Mouse (Mus musculus): Measurements from ENCODE around the gene Cdk5rap2.

The Cdk5rap2 gene

DNA sequence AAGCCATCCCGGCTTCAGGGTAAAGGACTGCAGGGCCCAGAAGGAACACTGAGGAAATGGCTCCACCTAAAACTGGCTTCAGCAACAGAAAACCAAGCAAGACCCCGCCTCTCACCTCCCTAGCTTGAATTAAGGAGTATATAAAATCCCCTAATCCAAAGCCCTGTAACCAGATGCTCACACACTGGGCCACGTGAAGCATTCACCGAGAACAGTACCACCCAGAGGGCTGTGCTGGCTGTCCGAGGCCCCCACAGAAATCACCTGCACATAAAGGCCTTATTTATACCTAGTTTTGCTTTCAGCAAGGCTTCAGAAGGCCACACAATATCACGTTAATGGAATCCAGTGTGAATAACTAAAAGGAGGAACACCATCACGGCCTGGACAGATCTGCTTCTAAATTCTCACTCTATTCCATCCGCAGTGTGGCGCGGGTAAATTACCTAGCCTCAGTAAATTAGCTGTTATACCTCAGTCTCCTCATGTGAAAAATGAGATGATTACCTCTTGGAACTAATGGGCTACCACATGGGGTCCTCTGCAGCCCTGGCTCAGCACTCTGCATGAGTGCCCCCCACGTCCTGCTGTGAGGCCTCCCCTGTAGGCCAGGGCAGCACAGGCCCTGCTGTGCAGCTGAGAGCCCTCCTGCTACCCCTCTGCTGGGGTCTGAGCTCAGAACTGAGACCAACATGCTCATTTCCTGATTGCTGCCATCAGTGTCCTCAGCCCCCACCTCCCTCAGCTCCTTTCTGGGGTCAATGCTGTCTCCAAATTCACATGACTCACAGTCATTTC is 45.0 kb downstream of the Cdk5rap2 start:
- POLR2A ChIA-PET, result interaction anchor here in 2 of 4 experiments (0.5 to 1.6 kb wide), 3 partner anchors 41 to 144 kb away, joined by 4 to 6 read pairs (median 5); no protein-coding TSS in a partner anchor
- CTCF ChIA-PET, result interaction anchor here in 3 of 4 experiments (0.8 to 1.8 kb wide), 2 partner anchors 9 kb away, joined by 4 to 9 read pairs (median 4); no protein-coding TSS in a partner anchor

DNA sequence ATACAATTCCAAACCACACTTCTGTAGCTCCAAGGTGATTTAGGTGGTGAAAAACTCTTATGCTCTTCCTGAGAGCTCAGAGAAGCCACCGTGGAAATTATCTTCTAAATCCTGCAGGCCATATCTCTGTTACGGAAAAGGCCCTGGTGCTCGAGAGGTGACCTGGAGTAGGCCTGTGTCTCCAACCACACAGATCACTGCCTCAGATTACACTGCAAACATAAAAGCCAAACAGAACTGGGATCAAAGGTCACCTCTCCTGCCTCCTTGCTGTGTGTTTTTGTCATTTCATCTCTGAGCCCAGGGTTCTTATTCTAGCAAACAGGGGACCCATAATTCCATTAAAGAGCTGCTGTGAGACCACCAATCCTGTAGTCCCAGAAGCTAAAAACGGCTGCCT is 48.9 kb downstream of the Cdk5rap2 start:
- ChIA-PET CTCF (no interaction called here), POLR2A (interaction anchor here in 2 of 4 experiments (0.6 to 0.9 kb wide), 4 partner anchors 13 to 598 kb away, joined by 3 to 5 read pairs (median 3); no protein-coding TSS in a partner anchor)

DNA sequence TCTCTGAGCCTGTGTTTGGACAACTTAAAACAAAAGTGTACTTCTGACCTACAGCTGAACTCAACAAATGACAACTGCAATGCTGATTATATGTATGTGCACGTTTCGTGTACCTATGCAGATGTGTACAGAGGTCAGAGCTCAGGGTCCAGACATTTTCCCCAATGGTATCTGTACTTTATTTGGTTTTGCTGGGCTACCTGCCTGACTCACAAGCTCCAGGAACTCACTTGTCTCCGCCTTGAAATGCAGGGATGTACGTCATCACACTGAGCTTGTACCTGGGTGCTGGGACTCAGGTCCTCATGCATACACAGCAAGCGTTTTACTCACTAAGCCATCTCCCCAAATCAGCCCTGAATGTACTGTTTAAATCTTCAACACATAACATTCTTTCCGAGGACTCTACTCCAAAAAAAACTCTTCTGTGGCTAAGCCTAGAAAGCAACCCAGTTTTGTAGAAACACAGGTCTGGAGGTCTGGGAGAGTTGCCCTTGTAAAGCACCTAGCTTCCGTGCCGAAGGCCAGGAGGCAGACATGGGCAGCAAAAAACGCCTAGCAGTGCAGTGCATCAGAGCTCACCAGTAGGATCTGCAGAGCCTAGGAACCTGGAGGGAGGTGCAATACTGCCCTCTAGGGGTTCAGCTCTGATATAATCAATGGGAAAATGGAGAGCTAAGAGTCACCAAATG is 54.4 kb downstream of the Cdk5rap2 start:
- CTCF ChIA-PET, result interaction anchor here (0.6 to 2.9 kb wide), 61 partner anchors 8 to 1160 kb away, joined by 3 to 34 read pairs (median 4); partner anchors contain the start of gene Cdk5rap2 (in 1 of the 4)

DNA sequence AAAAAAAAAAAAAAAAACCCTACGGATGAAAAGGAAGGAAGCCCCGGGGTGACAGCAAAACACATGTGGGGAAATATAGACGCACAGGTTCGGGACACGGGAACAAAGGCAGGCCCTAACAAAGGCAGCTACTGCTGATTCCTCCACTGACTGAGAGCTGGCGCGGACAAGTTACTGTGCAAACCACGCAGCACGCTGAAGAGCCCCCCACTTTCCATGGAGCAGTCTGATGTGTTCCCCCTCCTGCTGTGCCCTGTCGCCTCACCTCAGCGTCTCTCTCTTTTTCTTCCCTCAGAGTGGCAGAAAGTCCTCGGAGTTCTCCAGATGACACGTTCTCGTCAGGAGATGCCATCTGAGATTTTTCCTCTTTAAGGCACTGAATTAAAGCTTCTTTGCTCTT is 55.8 kb downstream of the Cdk5rap2 start:
- POLR2A ChIA-PET, result interaction anchor here in 3 of 4 experiments (0.5 to 1.6 kb wide), 4 partner anchors 12 to 1134 kb away, joined by 4 to 8 read pairs (median 4); no protein-coding TSS in a partner anchor

More for the DNA sequence above, 54.4 kb downstream of the Cdk5rap2 start:
- POLR2A ChIA-PET, result interaction anchor here in 2 of 4 experiments (0.5 to 1.8 kb wide), 11 partner anchors 20 to 105 kb away, joined by 3 to 5 read pairs (median 3); no protein-coding TSS in a partner anchor

DNA sequence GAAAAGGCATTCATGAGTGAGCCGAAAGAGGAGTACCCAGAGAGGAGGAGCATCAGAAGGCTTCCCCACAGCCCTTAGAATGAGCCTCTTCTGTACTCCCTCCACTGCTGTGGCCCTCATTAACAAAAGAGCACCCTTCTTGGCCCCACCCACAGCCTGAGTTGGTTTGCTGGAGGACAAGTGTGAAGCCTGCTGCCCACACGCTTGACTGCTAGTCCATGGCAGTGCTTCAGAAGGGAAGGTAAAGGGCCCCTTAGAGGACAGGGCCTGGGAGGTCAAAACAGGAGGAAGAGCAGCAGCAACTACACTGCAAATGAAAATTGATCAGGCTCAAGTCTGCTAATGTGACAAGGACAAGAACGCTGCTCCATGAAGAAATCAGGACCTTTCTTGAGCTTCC is 56.6 kb downstream of the Cdk5rap2 start:
- ChIA-PET POLR2A (no interaction called here), CTCF (no interaction called here)

More for the DNA sequence above, 55.8 kb downstream of the Cdk5rap2 start:
- CTCF ChIA-PET, result interaction anchor here (0.6 to 2.9 kb wide), 8 partner anchors 8 to 95 kb away, joined by 4 to 34 read pairs (median 8); no protein-coding TSS in a partner anchor

DNA sequence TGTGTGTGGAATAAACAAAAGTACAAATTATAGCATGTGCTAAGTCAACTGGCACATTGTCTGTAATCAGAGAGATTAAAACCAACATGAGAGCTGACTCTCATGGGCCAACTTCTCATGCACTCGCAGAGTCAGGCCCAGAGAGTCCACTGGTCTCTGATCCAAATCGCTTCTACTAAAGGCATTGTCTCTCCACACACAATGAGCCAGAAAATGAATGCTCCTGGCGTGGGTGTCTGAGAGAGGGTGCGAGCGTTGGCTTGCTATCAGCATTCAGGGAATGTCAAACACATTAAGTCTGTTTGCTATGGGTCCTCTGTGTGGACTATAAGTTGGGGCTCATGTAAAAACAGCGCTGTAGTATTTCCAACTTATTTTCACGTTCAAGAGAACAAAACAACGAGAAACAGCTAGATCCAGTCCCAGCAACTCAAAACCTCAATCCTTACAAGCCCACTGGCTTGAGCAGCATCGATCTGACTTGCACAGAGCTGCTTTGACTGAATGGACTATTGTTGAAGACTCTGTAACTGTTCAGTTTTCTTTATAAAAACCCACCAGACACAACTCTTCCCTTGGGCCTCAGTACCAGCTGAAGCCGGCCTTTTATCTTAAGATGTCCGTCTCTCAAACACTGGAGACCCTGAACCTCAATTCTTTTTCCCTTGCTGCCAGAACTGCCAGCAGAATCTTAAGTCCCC is 74.6 kb downstream of the Cdk5rap2 start:
- CTCF ChIA-PET, result interaction anchor here (0.6 to 1.7 kb wide), 6 partner anchors 11 to 84 kb away, joined by 3 to 13 read pairs (median 3); no protein-coding TSS in a partner anchor
- POLR2A ChIA-PET, result interaction anchor here in 2 of 4 experiments (0.7 to 1.5 kb wide), 5 partner anchors 19 to 75 kb away, joined by 3 to 7 read pairs (median 3); partner anchors contain the start of gene Cdk5rap2 (in 1 of the 2)

DNA sequence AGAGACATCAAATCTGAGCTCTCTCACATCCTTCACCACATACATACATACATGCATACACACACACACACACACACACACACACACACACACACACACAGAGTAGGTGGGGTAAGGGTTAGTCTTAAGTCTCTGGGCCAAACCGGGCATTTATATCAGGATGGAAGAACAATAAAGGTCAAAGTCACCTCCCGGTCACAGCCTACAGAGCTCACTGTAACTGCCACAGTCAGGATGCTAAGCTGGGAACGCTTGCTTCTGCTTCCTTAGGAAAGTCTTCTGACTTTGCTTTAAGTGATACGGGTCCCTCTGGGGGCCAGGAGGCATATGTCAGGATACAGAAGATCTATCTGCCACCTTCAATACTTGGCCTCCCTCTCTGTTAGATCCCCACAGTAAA is 75.2 kb downstream of the Cdk5rap2 start:
- ChIA-PET CTCF (interaction anchor here in 3 of 4 experiments (0.6 to 1.7 kb wide), 5 partner anchors 11 to 44 kb away, joined by 3 to 13 read pairs (median 4); no protein-coding TSS in a partner anchor), POLR2A (interaction anchor here in 2 of 4 experiments (0.7 to 1.5 kb wide), 4 partner anchors 20 to 75 kb away, joined by 3 to 7 read pairs (median 4); partner anchors contain the start of gene Cdk5rap2 (in 1 of the 2))

DNA sequence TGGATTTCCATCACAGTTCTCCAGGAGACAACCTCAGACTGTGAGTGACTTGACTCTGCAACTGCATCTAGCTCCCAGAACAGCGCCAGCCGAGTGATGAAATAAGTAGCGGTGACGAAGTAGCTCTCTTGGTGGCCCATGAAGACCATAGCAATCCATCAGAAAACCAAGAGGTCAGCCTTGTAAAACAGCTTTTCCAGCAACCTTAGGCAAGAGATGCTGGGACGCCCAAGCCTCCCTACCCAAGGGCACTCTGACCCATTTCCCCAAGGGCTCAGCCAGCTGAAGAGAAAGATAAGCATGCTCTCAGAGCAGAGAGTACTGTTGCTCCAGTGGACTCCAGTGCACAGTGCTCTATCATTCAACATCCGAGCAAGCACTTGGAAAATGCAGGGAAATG is 77.3 kb downstream of the Cdk5rap2 start:
- POLR2A ChIA-PET, result interaction anchor here in 3 of 4 experiments (0.7 to 1.5 kb wide), 10 partner anchors 10 to 78 kb away, joined by 3 to 5 read pairs (median 3); partner anchors contain the start of gene Cdk5rap2 (in 2 of the 3)
- CTCF ChIA-PET, result interaction anchor here in 2 of 4 experiments (0.7 to 2.0 kb wide), 4 partner anchors 23 to 68 kb away, joined by 3 to 18 read pairs (median 4); no protein-coding TSS in a partner anchor

DNA sequence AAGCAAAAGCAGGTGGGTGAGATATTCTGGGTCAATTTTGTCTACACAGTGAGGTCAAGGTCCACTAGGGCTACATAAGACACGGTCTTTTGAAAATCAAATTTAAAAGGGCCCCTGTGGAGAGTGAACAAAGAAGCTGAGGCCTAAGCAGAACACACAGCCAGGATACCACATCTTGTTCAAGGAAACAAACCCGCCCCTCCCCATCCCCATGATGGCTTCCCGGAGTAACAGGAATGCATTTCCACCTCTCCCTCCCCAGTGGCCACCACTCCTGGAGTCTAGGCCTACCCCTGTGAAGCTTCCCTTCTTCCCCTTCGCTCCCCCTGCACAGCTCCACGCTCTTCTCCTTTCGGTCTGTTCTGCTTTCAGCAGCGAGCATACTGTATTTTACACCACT is 77.7 kb downstream of the Cdk5rap2 start:
- POLR2A ChIA-PET, result interaction anchor here in 3 of 4 experiments (0.7 to 1.5 kb wide), 9 partner anchors 9 to 78 kb away, joined by 3 to 5 read pairs (median 3); partner anchors contain the start of gene Cdk5rap2 (in 2 of the 3)
- CTCF ChIA-PET, result interaction anchor here in 2 of 4 experiments (0.7 to 2.0 kb wide), 4 partner anchors 24 to 68 kb away, joined by 3 to 18 read pairs (median 4); no protein-coding TSS in a partner anchor

DNA sequence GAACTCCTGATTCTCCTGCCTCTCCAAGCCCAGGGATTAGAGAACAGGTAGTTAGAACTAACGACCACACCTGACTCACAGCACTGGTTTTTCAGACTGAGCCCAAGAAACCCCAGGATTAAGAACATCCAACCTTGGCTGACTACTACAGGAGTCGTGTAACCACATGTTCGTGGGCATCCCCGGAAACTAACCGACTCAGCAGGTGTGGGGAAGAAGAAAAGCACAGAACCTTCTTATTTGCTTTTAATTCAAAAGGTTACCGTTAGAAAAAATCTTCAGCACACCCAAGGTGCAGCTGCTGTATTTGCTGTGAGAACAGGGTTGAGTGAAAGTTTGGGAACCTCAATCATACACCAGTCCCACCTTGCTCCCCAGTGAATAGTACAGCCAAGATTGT is 79.1 kb downstream of the Cdk5rap2 start:
- ChIA-PET POLR2A (interaction anchor here in 1 of 4 experiments (0.6 kb wide), 1 partner anchor 47 kb away, joined by 3 read pairs; no protein-coding TSS in a partner anchor), CTCF (no interaction called here)

DNA sequence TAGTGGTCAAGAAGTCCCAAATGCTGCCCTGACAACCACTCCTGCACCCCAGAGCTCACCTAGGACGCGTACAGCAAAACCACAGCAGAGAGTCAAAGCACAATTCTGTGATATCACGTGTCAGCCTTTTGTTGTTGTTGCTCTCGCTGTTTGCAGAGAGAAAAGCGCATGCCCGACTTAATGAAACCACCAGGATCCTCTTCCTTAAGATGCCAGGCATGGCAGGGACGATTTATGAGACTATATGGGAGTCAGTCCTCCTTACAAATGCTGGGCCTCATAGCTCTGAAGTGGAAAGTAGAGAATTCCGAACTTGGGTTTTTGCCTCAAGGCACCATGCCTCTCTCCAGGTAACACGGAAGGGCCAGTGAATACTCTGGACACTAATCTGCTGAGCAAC is 82.2 kb downstream of the Cdk5rap2 start:
- POLR2A ChIA-PET, result interaction anchor here in 1 of 4 experiments (1.7 kb wide), 1 partner anchor 82 kb away, joined by 5 read pairs; the partner anchor contains the start of gene Cdk5rap2
- CTCF ChIA-PET, result interaction anchor here in 2 of 4 experiments (1.3 to 3.1 kb wide), 2 partner anchors 28 kb away, joined by 3 to 12 read pairs; no protein-coding TSS in a partner anchor

DNA sequence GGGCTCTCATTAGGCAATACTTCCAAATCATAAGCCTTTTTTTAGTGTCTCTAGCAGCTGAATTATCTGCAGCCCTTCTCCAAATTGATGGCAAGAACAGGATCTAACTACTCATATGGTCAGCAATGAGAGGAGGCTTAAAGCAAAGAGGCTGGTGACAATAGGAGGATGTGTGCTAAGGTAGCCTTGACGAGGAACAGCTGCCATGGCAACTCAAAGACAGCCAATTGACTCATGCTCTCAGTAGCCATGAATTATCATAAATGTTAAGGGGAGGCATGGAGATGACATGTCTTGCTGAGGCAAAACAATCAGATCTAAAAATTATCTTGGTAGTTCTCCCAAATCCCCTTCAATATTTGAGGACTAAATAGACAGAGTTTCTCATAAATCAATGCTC is 82.8 kb downstream of the Cdk5rap2 start:
- ChIA-PET CTCF (interaction anchor here in 2 of 4 experiments (1.3 to 3.1 kb wide), 2 partner anchors 29 kb away, joined by 3 to 12 read pairs; no protein-coding TSS in a partner anchor), POLR2A (interaction anchor here in 1 of 4 experiments (1.7 kb wide), 1 partner anchor 83 kb away, joined by 5 read pairs; the partner anchor contains the start of gene Cdk5rap2)

DNA sequence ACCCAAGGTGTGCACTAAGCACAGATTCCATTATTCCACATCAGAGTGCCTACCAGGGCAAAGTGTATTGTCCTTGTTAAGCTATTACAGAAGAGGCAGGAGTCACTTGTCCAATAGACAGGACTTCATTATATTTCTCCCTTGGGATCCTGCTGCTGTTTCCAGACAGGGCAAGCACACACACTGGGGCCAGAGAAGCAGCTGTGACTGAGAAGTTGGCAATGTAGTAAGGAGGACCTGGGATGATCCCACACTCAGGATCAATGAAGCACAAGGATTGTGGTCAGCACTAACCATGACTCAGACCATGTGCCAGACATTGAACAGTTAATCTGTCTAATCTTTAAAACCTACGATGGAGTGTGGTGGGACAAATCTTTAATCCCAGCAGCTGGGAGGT is 88.7 kb downstream of the Cdk5rap2 start:
- CTCF ChIA-PET, result interaction anchor here in 1 of 4 experiments (1.0 kb wide), 1 partner anchor 34 kb away, joined by 3 read pairs; no protein-coding TSS in a partner anchor
- POLR2A ChIA-PET, result interaction anchor here in 1 of 4 experiments (0.5 kb wide), 1 partner anchor 123 kb away, joined by 4 read pairs; no protein-coding TSS in a partner anchor

DNA sequence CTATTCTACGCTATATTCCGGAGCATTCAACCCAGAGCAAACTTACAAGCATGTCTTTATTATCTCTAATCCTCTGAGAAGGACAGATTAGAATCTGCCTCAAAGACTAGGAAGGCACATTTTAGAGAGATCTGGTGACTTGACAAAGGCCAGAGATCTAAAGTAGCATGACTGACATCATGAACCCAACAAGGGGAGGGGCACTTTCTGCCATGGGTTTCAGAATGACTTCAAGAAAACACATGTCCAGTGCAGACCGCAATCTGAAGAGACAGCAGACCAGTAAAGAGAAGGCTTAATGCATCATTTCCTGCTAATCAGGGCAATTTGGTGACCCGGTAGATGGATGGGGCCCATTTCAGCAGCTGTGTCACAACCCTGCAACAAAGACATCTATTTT is 98.1 kb downstream of the Cdk5rap2 start:
- POLR2A ChIA-PET, result no interaction called here

DNA sequence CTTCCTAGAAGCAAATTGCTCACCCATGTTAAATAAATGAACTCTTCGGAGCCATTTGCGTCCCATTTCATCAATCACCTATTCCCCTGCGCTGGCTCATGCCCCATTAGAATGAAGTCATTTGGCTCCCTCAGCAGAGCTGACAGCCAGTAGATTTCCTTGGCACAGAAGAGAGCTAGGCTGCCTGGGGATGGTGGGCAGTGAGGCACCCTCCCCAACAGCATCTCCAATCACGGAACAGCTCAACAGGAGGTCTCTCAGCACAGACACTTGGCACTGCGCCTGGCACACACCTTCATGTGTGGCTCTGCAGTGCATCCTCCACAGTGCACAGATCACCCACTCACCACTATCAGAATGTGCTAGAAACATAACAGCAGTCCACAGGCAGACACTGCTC is 98.7 kb downstream of the Cdk5rap2 start:
- POLR2A ChIA-PET, result no interaction called here
- CTCF ChIA-PET, result interaction anchor here in 3 of 4 experiments (0.6 to 1.3 kb wide), 3 partner anchors 45 to 99 kb away, joined by 3 read pairs; partner anchors contain the start of gene Cdk5rap2 (in 1 of the 3)

More for the DNA sequence above, 98.1 kb downstream of the Cdk5rap2 start:
- CTCF ChIA-PET, result interaction anchor here in 1 of 4 experiments (1.1 kb wide), 1 partner anchor 53 kb away, joined by 3 read pairs; no protein-coding TSS in a partner anchor

DNA sequence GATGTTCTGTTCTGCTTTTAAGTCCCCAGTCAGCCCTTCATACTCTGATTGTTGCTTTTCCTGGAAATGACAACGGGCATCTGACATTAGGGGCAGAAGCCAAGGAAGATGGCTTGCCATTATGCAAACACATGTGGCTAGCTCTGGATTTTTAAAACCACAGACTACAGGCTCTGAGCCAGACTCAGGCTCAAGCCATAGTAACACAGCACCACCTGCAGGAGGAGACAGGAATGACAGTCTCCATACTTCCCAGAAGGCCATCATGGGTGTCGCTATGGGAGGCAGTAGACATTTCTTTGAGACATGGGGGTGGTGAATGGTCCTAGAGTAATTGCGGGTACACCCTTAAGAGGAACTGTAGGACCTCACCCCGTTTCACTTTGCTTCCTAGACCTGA is 103.0 kb downstream of the Cdk5rap2 start:
- ChIA-PET CTCF (interaction anchor here (0.5 to 1.3 kb wide), 15 partner anchors 9 to 606 kb away, joined by 3 to 8 read pairs (median 4); no protein-coding TSS in a partner anchor), POLR2A (interaction anchor here in 1 of 4 experiments (0.7 to 1.4 kb wide), 3 partner anchors 11 to 48 kb away, joined by 3 to 4 read pairs (median 4); no protein-coding TSS in a partner anchor)

DNA sequence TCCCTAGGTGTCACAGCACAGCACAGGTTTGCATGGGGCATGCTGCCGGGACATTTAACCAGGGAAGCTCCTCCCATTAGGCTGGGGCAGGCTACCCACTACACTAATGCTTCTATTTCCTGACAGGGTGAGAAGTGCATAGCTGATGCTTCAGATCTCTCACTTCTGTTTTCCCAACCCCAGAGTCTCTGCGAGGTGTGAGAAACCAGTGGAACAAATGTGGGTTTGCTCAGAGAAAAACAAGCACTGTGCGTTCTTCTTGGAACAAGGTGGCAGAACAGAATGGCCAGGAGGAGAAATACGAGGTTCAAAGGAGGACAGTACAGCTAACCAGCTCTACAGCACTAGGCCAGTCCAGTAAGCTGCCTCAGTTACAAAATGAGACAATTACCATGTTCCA is 106.4 kb downstream of the Cdk5rap2 start:
- POLR2A ChIA-PET, result interaction anchor here in 1 of 4 experiments (0.6 kb wide), 1 partner anchor 105 kb away, joined by 3 read pairs; no protein-coding TSS in a partner anchor
- CTCF ChIA-PET, result no interaction called here
